Mouse (Mus musculus): ENCODE measurements around the gene Pold1.

DNA sequence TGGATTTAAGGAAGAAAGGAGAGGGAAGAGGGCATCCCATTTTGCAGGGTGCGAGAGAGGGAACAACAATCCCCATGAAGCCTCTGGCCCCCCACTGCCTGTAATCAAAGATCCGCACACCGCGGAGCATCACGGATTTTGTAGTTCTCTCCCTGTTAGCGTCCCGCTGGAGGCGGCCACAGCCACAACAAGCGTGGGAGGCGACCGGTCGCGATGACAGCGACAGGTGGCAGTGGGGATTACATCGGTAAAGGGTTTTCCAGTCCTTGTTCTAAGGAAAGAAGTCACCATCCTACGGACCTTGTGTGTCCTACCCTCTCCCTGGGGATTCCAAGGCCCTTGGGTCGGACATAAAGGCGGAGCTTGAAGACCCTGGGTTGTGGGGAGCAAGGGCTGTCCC, 38.3 kb upstream of the Pold1 start:
- TF ChIP-seq POLR2A (IDR thresholded peaks at IDR 0.05; ENCODE audit: insufficient read depth, low read depth, low read length) (no peak), CTCF (IDR thresholded peaks at IDR 0.05; ENCODE audit: insufficient read depth, low read depth, low read length) (no peak)
